Mouse (Mus musculus) MEL (cell line): ENCODE results near the gene Olfr30. TPM values are rescaled to one million over a fixed set of nuclear protein-coding genes. Genes with fewer than 3 reads are reported as not detected.
"Not testable (repeated sequence)": the region's sequence is repeated elsewhere in the genome, so short reads cannot be mapped to it uniquely, and the experiment has no call there.

ENCODE experiments used
- DNase-seq: peaks from one replicate; pipeline ENCODE4 v3.0.0; 2011; ENCODE audit warnings: low read depth, low spot score
- H3K27ac ChIP-seq: 2 replicates; pipeline ENCODE4 v1.5.1; 2012; ENCODE audit warnings: low read depth, mild to moderate bottlenecking, control low read depth, low read length, moderate library complexity; ENCODE audit not compliant: control insufficient read depth
- H3K27me3 ChIP-seq, 2 experiments: fragments of 150-350 bp in 1 of 2; sonication (generic) in 1 of 2; 2 replicates each; pipeline ENCODE4 v1.6.1; 2012; ENCODE audit warnings: low read length in 2 of 2, mild to moderate bottlenecking in 2 of 2, improper control_type of control experiment in 1 of 2, moderate library complexity in 1 of 2; ENCODE audit not compliant: insufficient read depth in 2 of 2, control insufficient read depth in 1 of 2
- H3K36me3 ChIP-seq, 2 experiments: 2 replicates each; pipeline ENCODE4 v1.6.1; 2012 to 2014; ENCODE audit warnings: low read length in 2 of 2, improper control_type of control experiment in 1 of 2, inconsistent platforms in 1 of 2, mild to moderate bottlenecking in 1 of 2; ENCODE audit not compliant: insufficient read depth in 2 of 2, control insufficient read depth in 1 of 2
- H3K4me1 ChIP-seq, 2 experiments: fragments of 150-350 bp in 1 of 2; sonication (generic) in 1 of 2; 2 replicates each; pipeline ENCODE4 v1.6.1; 2012; ENCODE audit warnings: low read length in 2 of 2, improper control_type of control experiment in 1 of 2, mild to moderate bottlenecking in 1 of 2; ENCODE audit not compliant: insufficient read depth in 2 of 2, control insufficient read depth in 1 of 2
- H3K4me3 ChIP-seq, 2 experiments: fragments of 150-350 bp in 1 of 2; sonication (generic) in 1 of 2; 2 replicates each; pipeline ENCODE4 v1.5.1; 2012; ENCODE audit warnings: low read depth in 2 of 2, low read length in 2 of 2, mild to moderate bottlenecking in 2 of 2, moderate library complexity in 2 of 2, control low read depth in 1 of 2, improper control_type of control experiment in 1 of 2; ENCODE audit not compliant: control insufficient read depth in 1 of 2, insufficient read depth in 1 of 2
- H3K79me2 ChIP-seq: 2 replicates; pipeline ENCODE4 v1.6.1; 2012; ENCODE audit warnings: mild to moderate bottlenecking, low read length, moderate library complexity; ENCODE audit not compliant: control insufficient read depth, poor library complexity, insufficient read depth
- H3K9ac ChIP-seq: 2 replicates; pipeline ENCODE4 v1.6.1; 2012; ENCODE audit warnings: low read depth, mild to moderate bottlenecking, control low read depth, low read length, moderate library complexity; ENCODE audit not compliant: control insufficient read depth, poor library complexity, severe bottlenecking
- H3K9me3 ChIP-seq: fragments of 150-350 bp; sonication (generic); replicated peaks from 2 replicates; pipeline ENCODE4 v1.6.1; 2012; ENCODE audit warnings: mild to moderate bottlenecking, low read length, improper control_type of control experiment, moderate library complexity; ENCODE audit not compliant: insufficient read depth
- CHD1 ChIP-seq: IDR thresholded peaks from 2 replicates; pipeline ENCODE4 v1.6.1; 2012; ENCODE audit warnings: low read depth, mild to moderate bottlenecking, inconsistent platforms, low read length, improper control_type of control experiment
- ETS1 ChIP-seq: IDR thresholded peaks from 2 replicates; pipeline ENCODE4 v1.6.1; 2012; ENCODE audit warnings: low read depth, mild to moderate bottlenecking, inconsistent platforms, low read length, improper control_type of control experiment, moderate library complexity
- GABPA ChIP-seq: IDR thresholded peaks from 2 replicates; pipeline ENCODE4 v1.6.1; 2012; ENCODE audit warnings: low read depth, mild to moderate bottlenecking, inconsistent platforms, low read length, improper control_type of control experiment, moderate library complexity
- JUND ChIP-seq: IDR thresholded peaks from 2 replicates; pipeline ENCODE4 v1.6.1; 2011; ENCODE audit warnings: low read depth, mild to moderate bottlenecking, improper control_type of control experiment, low read length
- MAZ ChIP-seq: IDR thresholded peaks from 2 replicates; pipeline ENCODE4 v1.6.1; 2012; ENCODE audit warnings: low read depth, mild to moderate bottlenecking, inconsistent platforms, low read length, improper control_type of control experiment
- MEF2A ChIP-seq: IDR thresholded peaks from 2 replicates; pipeline ENCODE4 v1.6.1; 2014; ENCODE audit warnings: low read depth, mild to moderate bottlenecking, inconsistent platforms, low read length, improper control_type of control experiment; ENCODE audit not compliant: poor library complexity, insufficient replicate concordance, severe bottlenecking; ENCODE audit errors: extremely low read depth
- MXI1 ChIP-seq: IDR thresholded peaks from 2 replicates; pipeline ENCODE4 v1.6.1; 2011; ENCODE audit warnings: mild to moderate bottlenecking, low read depth, low read length, improper control_type of control experiment
- NRF1 ChIP-seq: IDR thresholded peaks from 2 replicates; pipeline ENCODE4 v1.6.1; 2014; ENCODE audit warnings: low read depth, mild to moderate bottlenecking, inconsistent platforms, low read length, improper control_type of control experiment, moderate library complexity; ENCODE audit not compliant: poor library complexity, insufficient read depth, severe bottlenecking
- POLR2AphosphoS5 ChIP-seq: IDR thresholded peaks from 2 replicates; pipeline ENCODE4 v1.6.1; 2012; ENCODE audit warnings: low read depth, borderline replicate concordance, mild to moderate bottlenecking, inconsistent platforms, low read length, moderate library complexity, mixed read lengths
- RAD21 ChIP-seq: IDR thresholded peaks from 2 replicates; pipeline ENCODE4 v1.6.1; 2011; ENCODE audit warnings: mild to moderate bottlenecking, low read depth, low read length, improper control_type of control experiment
- RCOR1 ChIP-seq: IDR thresholded peaks from 2 replicates; pipeline ENCODE4 v1.6.1; 2012; ENCODE audit warnings: low read depth, mild to moderate bottlenecking, inconsistent platforms, low read length, improper control_type of control experiment
- SIN3A ChIP-seq: IDR thresholded peaks from 2 replicates; pipeline ENCODE4 v1.6.1; 2012; ENCODE audit warnings: low read length, improper control_type of control experiment, inconsistent platforms
- TCF12 ChIP-seq: IDR thresholded peaks from 2 replicates; pipeline ENCODE4 v1.6.1; 2014; ENCODE audit warnings: low read depth, mild to moderate bottlenecking, inconsistent platforms, low read length, improper control_type of control experiment, moderate library complexity
- UBTF ChIP-seq: IDR thresholded peaks from 2 replicates; pipeline ENCODE4 v1.6.1; 2012; ENCODE audit warnings: low read depth, mild to moderate bottlenecking, inconsistent platforms, low read length, improper control_type of control experiment, moderate library complexity, borderline replicate concordance; ENCODE audit not compliant: insufficient read depth
- USF1 ChIP-seq: IDR thresholded peaks from 2 replicates; pipeline ENCODE4 v1.6.1; 2014; ENCODE audit warnings: low read depth, mild to moderate bottlenecking, inconsistent platforms, low read length, improper control_type of control experiment, moderate library complexity
- USF2 ChIP-seq, 2 experiments: IDR thresholded peaks; 2 replicates each; pipeline ENCODE4 v1.6.1; 2011 to 2012; ENCODE audit warnings: improper control_type of control experiment in 2 of 2, low read length in 2 of 2, borderline replicate concordance in 1 of 2, inconsistent platforms in 1 of 2, low read depth in 1 of 2, mild to moderate bottlenecking in 1 of 2; ENCODE audit not compliant: insufficient read depth in 1 of 2
- ZKSCAN1 ChIP-seq: IDR thresholded peaks from 2 replicates; pipeline ENCODE4 v1.6.1; 2012; ENCODE audit warnings: low read depth, mild to moderate bottlenecking, inconsistent platforms, low read length, improper control_type of control experiment, moderate library complexity
- ZMIZ1 ChIP-seq: IDR thresholded peaks from 2 replicates; pipeline ENCODE4 v1.6.1; 2012; ENCODE audit warnings: low read depth, mild to moderate bottlenecking, inconsistent platforms, low read length, improper control_type of control experiment, moderate library complexity
- ZNF384 ChIP-seq: IDR thresholded peaks from 2 replicates; pipeline ENCODE4 v1.6.1; 2012; ENCODE audit warnings: low read depth, mild to moderate bottlenecking, inconsistent platforms, low read length, improper control_type of control experiment
- polyA plus RNA-seq, 2 experiments: library from polyadenylated mRNA; stranded (reverse) in 1 of 2; unstranded in 1 of 2; fragments of >175 nt in 1 of 2; fragments of >200 nt in 1 of 2; gene quantifications; 2 replicates each; pipeline versions ENCODE4 v1.2.1 to v1.2.4; 2012; ENCODE audit warnings: low replicate concordance in 2 of 2, low read depth in 1 of 2; ENCODE audit not compliant: insufficient read length in 2 of 2, insufficient read depth in 1 of 2, missing spikeins in 1 of 2
- total RNA-seq: library from RNA; depleted of rRNA; stranded (reverse); fragments of 300-350 nt; gene quantifications from 2 replicates; pipeline ENCODE4 v1.2.3, GENCODE M21; 2012; rRNA removed

Gene Olfr30
- total RNA-seq: not detected in 2 replicates
- polyA plus RNA-seq: not detected

DNA sequence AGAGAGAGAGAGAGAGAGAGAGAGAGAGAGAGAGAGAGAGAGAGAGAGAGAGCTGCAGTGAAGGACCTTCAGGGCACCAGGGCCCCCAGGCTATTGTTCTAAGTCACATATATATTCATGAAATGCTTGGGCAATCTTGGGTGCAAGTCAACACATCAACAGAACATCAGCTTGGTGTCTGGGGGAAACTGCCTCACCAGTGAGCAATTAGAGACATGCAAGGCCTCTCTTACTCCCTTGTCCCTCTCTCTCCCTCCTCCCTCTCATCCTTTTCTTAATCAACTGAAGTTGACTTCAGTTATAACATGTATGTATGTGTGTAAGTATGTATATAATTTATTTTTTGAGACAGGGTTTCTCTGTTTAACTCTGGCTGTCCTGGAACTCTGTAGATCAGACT is at the start of gene Olfr30:
Olfr30 (minus strand) TSS at position 101 of the 400 bp plus-strand sequence.
- Histone ChIP-seq H3K4me1 (no peaks in the 10 kb centered on the region), H3K9ac (no peak within 1 kb of the TSS), H3K79me2 (no peaks in the 10 kb centered on the region), H3K27ac (no peak within 1 kb of the TSS), H3K9me3 (no peaks in the 10 kb centered on the region), H3K27me3 (peaks cover 8 to 27% of the 10 kb centered on the region in 2 experiments), H3K4me3 (no peak within 1 kb of the TSS), H3K36me3 (no peaks in the 10 kb centered on the region)
- DNase-seq: no peak
- TF ChIP-seq JUND: no peak

GRCm38 (mm10) chr11:58509058-58509457 is 47.0 kb upstream of the Olfr30 start:
- not testable (repeated sequence) for H3K27me3 ChIP-seq, H3K36me3 ChIP-seq, DNase-seq, H3K4me3 ChIP-seq, H3K4me1 ChIP-seq, H3K9ac ChIP-seq, H3K27ac ChIP-seq, H3K79me2 ChIP-seq, H3K9me3 ChIP-seq

GRCm38 (mm10) chr11:58502472-58502871 is 40.4 kb upstream of the Olfr30 start, which contains the start of gene Olfr331:
Gene Olfr331, minus strand, starts transcription at chr11:58502572.
- not testable (repeated sequence) for DNase-seq, H3K36me3 ChIP-seq, H3K4me3 ChIP-seq, H3K9ac ChIP-seq, H3K27ac ChIP-seq, H3K9me3 ChIP-seq, H3K79me2 ChIP-seq, H3K4me1 ChIP-seq
- peaks cover 4 to 18% of the 10 kb centered on the region in 2 experiments for H3K27me3 ChIP-seq

DNA sequence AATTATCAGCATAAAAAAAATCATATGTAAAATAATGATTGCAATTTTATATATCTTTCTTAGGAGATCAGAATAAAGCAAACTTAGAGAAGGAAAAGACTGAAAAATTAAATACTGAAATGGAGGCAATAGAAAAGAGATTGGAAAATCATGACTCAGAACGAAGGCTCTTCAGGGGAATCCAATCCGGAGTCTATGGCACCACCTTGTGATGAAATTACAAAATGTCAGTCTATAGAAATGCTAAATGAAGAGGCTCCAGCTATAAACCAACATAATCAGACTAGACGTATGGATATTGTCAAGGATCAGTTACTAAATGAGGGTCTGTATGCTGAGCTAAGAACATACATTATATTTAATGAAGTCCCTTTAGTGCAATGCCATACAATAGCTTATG is 37.2 kb upstream of the Olfr30 start:
- H3K4me3 ChIP-seq: no peak overlapping the region
- H3K36me3 ChIP-seq: no peaks in the 10 kb centered on the region
- DNase-seq: peak; percentile 11
- no peak overlapping the region for H3K9ac ChIP-seq
- no peaks in the 10 kb centered on the region for H3K79me2 ChIP-seq
- peaks cover 4 to 23% of the 10 kb centered on the region in 2 experiments for H3K27me3 ChIP-seq
- H3K4me1 ChIP-seq: no peaks in the 10 kb centered on the region
- no peaks in the 10 kb centered on the region for H3K9me3 ChIP-seq
- no peak overlapping the region for H3K27ac ChIP-seq
- TF ChIP-seq MXI1: no peak
- no peak for TF ChIP-seq MEF2A
- no peak for TF ChIP-seq ZKSCAN1
- TF ChIP-seq ZNF384: no peak
- no peak for TF ChIP-seq MAZ
- TF ChIP-seq RCOR1: no peak
- TF ChIP-seq UBTF: no peak
- TF ChIP-seq USF1: no peak
- TF ChIP-seq SIN3A: no peak
- TF ChIP-seq ZMIZ1: no peak
- TF ChIP-seq POLR2AphosphoS5: no peak
- no peak for TF ChIP-seq CHD1
- TF ChIP-seq RAD21: peak; percentile 56
- no peak for TF ChIP-seq ETS1
- no peak for TF ChIP-seq NRF1
- TF ChIP-seq USF2 (IDR thresholded peaks at IDR 0.05; ENCODE audit: borderline replicate concordance in 1 of 2, insufficient read depth in 1 of 2, low read depth in 1 of 2, low read length in 2 of 2): no peak
- TF ChIP-seq TCF12: no peak
- TF ChIP-seq GABPA: no peak
